Mouse (Mus musculus): ENCODE measurements at regions not wholly inside any gene's neighbourhood (a gene's known extent, or its start where the extent isn't known, plus 50 kb on each side); places are given as distances from the start of the nearest gene placed in this dataset.

DNA sequence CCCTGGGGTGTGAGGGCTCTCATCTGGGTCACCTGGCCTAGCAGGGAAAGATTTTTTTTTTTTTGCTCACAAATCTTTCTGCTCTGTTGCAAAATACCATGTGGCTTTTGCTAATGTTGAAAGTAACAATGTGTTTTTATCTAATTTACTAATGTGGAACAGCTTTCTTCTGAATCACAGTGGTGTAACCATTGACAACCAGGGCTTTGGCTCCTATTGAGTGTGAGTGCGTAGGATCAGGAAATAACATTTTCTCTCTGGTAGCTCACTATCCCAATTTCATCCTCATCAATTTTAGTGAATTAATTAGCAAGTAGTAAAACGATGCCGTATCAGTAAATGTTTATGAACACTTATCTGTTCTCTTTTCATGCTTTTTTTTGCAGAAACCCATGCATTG is 163.9 kb upstream of the Pter start:
- TF ChIP-seq CTCF (IDR thresholded peaks at IDR 0.05; ENCODE audit: low read depth): no peak
- no peak for TF ChIP-seq EP300 (IDR thresholded peaks at IDR 0.05; ENCODE audit: low read depth)

All from heart, postnatal 0 days (tissue).